8 mouse cellular contexts compared by ENCODE assay signal in the genomic region with DNA sequence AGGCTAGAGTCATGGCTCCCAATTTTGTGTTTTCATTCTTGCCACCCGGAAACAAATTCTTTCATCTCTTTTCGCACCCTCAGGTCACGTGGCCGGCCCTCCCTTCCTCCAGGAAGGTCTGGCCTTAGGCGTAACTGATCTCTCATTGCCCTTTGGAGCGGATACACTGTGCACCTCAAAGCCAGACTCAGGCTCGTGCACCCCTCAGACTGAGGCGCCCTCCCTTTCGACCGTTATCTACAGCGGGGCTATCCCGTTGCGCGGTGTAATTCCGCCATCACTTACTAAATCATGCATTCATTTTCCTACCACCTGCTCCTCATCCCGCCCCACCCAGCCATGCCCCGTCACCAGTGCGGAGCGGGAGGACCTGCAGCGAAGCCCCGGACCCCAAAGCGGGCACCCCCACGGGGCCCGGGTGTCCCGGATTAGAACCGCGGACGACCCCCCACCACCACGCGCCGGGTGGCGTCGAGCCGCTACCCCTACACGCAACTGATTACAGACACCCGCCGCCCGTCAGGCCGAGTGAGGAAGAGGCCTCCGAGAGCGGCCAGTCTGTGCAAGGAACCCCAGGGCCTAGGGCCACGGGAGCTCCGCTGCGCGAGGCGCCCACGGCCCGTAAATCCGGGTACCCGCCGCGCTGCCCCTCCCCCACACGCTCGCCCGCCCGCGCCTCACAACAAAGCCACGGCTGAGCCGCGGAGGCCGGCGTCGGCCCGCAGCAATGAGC. TPM values are rescaled to one million over a fixed set of nuclear protein-coding genes. Genes with fewer than 3 reads are reported as not detected.
DNase-seq lines count a peak whose midpoint lies in the region; ATAC-seq lines count a peak whose summit lies in the region.

No protein-coding gene starts in this region.

- peak; percentile 73 for ATAC-seq in activated CD4-positive, CD25-positive, alpha-beta regulatory T cell, adult 4 months
- ATAC-seq in embryonic facial prominence, embryonic 14.5 days (ENCODE audit: low read depth) = peak; percentile 81
- peak; percentile 74 for ATAC-seq in heart, embryonic 14.5 days (ENCODE audit: insufficient number of reproducible peaks, insufficient read depth, low FRiP score, low read depth)
- peak; percentile 77 for ATAC-seq in lung, embryonic 16.5 days (ENCODE audit: low read depth)
- ATAC-seq in neutrophil, adult 5-6 weeks (ENCODE audit: extremely low read depth, insufficient number of reproducible peaks, low FRiP score, poor library complexity, severe bottlenecking) = peak; percentile 14; the same call in 1 of the 2 replicates

- H3K4me3 ChIP-seq in embryonic facial prominence, embryonic 14.5 days (ENCODE audit: low read depth, low read length) = peak overlapping the region; percentile 83
- peak overlapping the region; percentile 99 to 100 for H3K4me3 ChIP-seq in heart, embryonic 14.5 days (ENCODE audit: control insufficient read depth in 1 of 2, insufficient read depth in 1 of 2, low read depth in 1 of 2, low read length in 2 of 2)
- peak overlapping the region; percentile 100 for H3K4me3 ChIP-seq in lung, embryonic 16.5 days (ENCODE audit: low read length)

- H3K36me3 ChIP-seq in embryonic facial prominence, embryonic 14.5 days (ENCODE audit: control insufficient read depth, insufficient read depth, low read length) = peaks cover 8% of the 10 kb centered on the region
- peaks cover 8% of the 10 kb centered on the region for H3K36me3 ChIP-seq in heart, embryonic 14.5 days (ENCODE audit: control insufficient read depth, insufficient read depth, low read length)
- peaks cover 9% of the 10 kb centered on the region for H3K36me3 ChIP-seq in lung, embryonic 16.5 days (ENCODE audit: control insufficient read depth, insufficient read depth, low read length)

- H3K4me1 ChIP-seq in embryonic facial prominence, embryonic 14.5 days (ENCODE audit: control insufficient read depth, insufficient read depth, low read length) = peaks cover 26% of the 10 kb centered on the region
- peaks cover 0 to 18% of the 10 kb centered on the region in 2 experiments; a peak in 2 of 4 replicates for H3K4me1 ChIP-seq in heart, embryonic 14.5 days (ENCODE audit: control insufficient read depth in 2 of 2, insufficient read depth in 2 of 2, low read length in 2 of 2)
- peaks cover 22% of the 10 kb centered on the region for H3K4me1 ChIP-seq in lung, embryonic 16.5 days (replicated peaks; ENCODE audit: control insufficient read depth, insufficient read depth, low read length)

- WGBS in embryonic facial prominence, embryonic 14.5 days = 1% methylated on average over 40 of the region's 64 CpGs
- WGBS in heart, embryonic 14.5 days = under 1% methylated on average over 61 of the region's 64 CpGs
- WGBS in lung, embryonic 16.5 days = under 1% methylated on average over 47 of the region's 64 CpGs

- no peaks in the 10 kb centered on the region for H3K9me3 ChIP-seq in embryonic facial prominence, embryonic 14.5 days (ENCODE audit: control insufficient read depth, low read length)
- H3K9me3 ChIP-seq in heart, embryonic 14.5 days (ENCODE audit: control insufficient read depth, low read length) = no peaks in the 10 kb centered on the region
- no peaks in the 10 kb centered on the region for H3K9me3 ChIP-seq in lung, embryonic 16.5 days (ENCODE audit: control insufficient read depth, low read length)

- peak; percentile 78 for DNase-seq in CD4-positive, CD25-positive, alpha-beta regulatory T cell, adult 2 months (ENCODE audit: low read depth, low spot score)
- peak; percentile 58 for DNase-seq in embryonic facial prominence, embryonic 14.5 days (ENCODE audit: low spot score)
- peak; percentile 76 for DNase-seq in kidney, postnatal 10 days
- DNase-seq in thymus, postnatal 14 days = peak; percentile 73

- H3K27ac ChIP-seq in embryonic facial prominence, embryonic 14.5 days (replicated peaks; ENCODE audit: low read depth, low read length) = peak overlapping the region; percentile 92
- H3K27ac ChIP-seq in heart, embryonic 14.5 days (replicated peaks in 1 of 2; ENCODE audit: control insufficient read depth in 1 of 2, insufficient read depth in 1 of 2, low read depth in 2 of 2, low read length in 2 of 2) = peak overlapping the region; percentile 79 to 89
- peak overlapping the region; percentile 85 for H3K27ac ChIP-seq in lung, embryonic 16.5 days (ENCODE audit: low read length)

- no peaks in the 10 kb centered on the region for H3K27me3 ChIP-seq in embryonic facial prominence, embryonic 14.5 days (replicated peaks; ENCODE audit: control insufficient read depth, insufficient read depth, low read length)
- no peaks in the 10 kb centered on the region for H3K27me3 ChIP-seq in heart, embryonic 14.5 days (ENCODE audit: control insufficient read depth, insufficient read depth, low read length)
- H3K27me3 ChIP-seq in lung, embryonic 16.5 days (ENCODE audit: control insufficient read depth, insufficient read depth, low read depth, low read length) = no peaks in the 10 kb centered on the region

- peak overlapping the region; percentile 94 for H3K9ac ChIP-seq in embryonic facial prominence, embryonic 14.5 days (ENCODE audit: low read depth, low read length)
- H3K9ac ChIP-seq in heart, embryonic 14.5 days (ENCODE audit: low read length) = peak overlapping the region; percentile 99
- peak overlapping the region; percentile 99 for H3K9ac ChIP-seq in lung, embryonic 16.5 days (ENCODE audit: low read length)

- peak overlapping the region; percentile 89 for H3K4me2 ChIP-seq in embryonic facial prominence, embryonic 14.5 days (ENCODE audit: low read depth, low read length)
- peak overlapping the region; percentile 90 for H3K4me2 ChIP-seq in heart, embryonic 14.5 days (ENCODE audit: low read length)
- peak overlapping the region; percentile 86 for H3K4me2 ChIP-seq in lung, embryonic 16.5 days (ENCODE audit: low read depth, low read length)

RNA-seq across cellular contexts. Expression of gene Dhx9, which starts 0.5 kb away (rescaled TPM):
- 10 to 100 TPM; 23.3 to 28.5 TPM for polyA plus RNA-seq in activated CD4-positive, CD25-positive, alpha-beta regulatory T cell, adult 4 months (2017; shearing (Covaris generic))
- 22.6 and 25.5 TPM in 2 replicates for polyA plus RNA-seq in embryonic facial prominence, embryonic 14.5 days (2014; fragmentation: Nextera tagmentation; extraction: Ambion mirVana)
- 17.9 and 18.8 TPM in 2 replicates for polyA plus RNA-seq in heart, embryonic 14.5 days (2014; fragmentation: Nextera tagmentation; extraction: Ambion mirVana)
- polyA plus RNA-seq in lung, embryonic 16.5 days (2015; fragmentation: Nextera tagmentation; extraction: Ambion mirVana) = 24.5 and 26.3 TPM in 2 replicates
- total RNA-seq in neutrophil, adult 5-6 weeks (2017) = 124 and 138 TPM in 2 replicates

Comparison
In these comparisons a context has a peak if more than half of its experiments do, and no peak if none do; other contexts are left out.
1. Peak in every context shown above with its lines: DNase-seq, ATAC-seq, H3K4me3 ChIP-seq and H3K27ac ChIP-seq.
2. ATAC-seq: peak in every context shown above with its lines; median percentile 81 in embryonic facial prominence, embryonic 14.5 days; 77 in lung, embryonic 16.5 days; 74 in heart, embryonic 14.5 days; 73 in activated CD4-positive, CD25-positive, alpha-beta regulatory T cell, adult 4 months; 14 in neutrophil, adult 5-6 weeks.